Mouse (Mus musculus) cortical plate, adult 2 months (tissue): ENCODE measurements at regions not wholly inside any gene's neighbourhood (a gene's known extent, or its start where the extent isn't known, plus 50 kb on each side); places are given as distances from the start of the nearest gene placed in this dataset.
A peak's percentile ranks its signal among the peaks of the same experiment; 100 is the strongest.

Experiments
- CTCF ChIP-seq: fragments of 200-500 bp; IDR thresholded peaks from 2 replicates; pipeline ENCODE4 v1.5.1; 2011; ENCODE audit warnings: mild to moderate bottlenecking, control low read depth, low read length; ENCODE audit not compliant: insufficient read depth; ENCODE audit errors: extremely low read depth
- POLR2A ChIP-seq: fragments of 200-500 bp; IDR thresholded peaks from 2 replicates; pipeline ENCODE4 v1.6.1; 2011; ENCODE audit warnings: mild to moderate bottlenecking, low read length, control low read depth; ENCODE audit not compliant: insufficient read depth; ENCODE audit errors: extremely low read depth

- TF ChIP-seq CTCF (peak; percentile 55), POLR2A (no peak)
Observed at GRCm38 (mm10) chr4:154749160-154749559, 81.5 kb upstream of the Actrt2 start.
